10 mouse cellular contexts compared by ENCODE assay signal in genomic region chr14:118225911-118226310, GRCm38 (mm10). TPM values are rescaled to one million over a fixed set of nuclear protein-coding genes. Genes with fewer than 3 reads are reported as not detected.
DNase-seq lines count a peak whose midpoint lies in the region; ATAC-seq and TF ChIP-seq lines count a peak whose summit lies in the region.
"Had no signal": no experiment of that assay in that cellular context is flagged by ENCODE, and none has a peak within 500 bp of the region (broad histone marks: within the 10 kb centered on the region; RNA-seq: fewer than 3 reads in every experiment).

No protein-coding gene starts in this region.

- peak overlapping the region; percentile 2 for H3K4me2 ChIP-seq in heart, embryonic 15.5 days
- H3K4me2 ChIP-seq in midbrain, embryonic 11.5 days: peak overlapping the region; percentile 39

- peaks cover 10% of the 10 kb centered on the region for H3K4me1 ChIP-seq in heart, embryonic 15.5 days (replicated peaks)
- no peaks in the 10 kb centered on the region for H3K4me1 ChIP-seq in bone marrow macrophage, adult 2 months (ENCODE audit: control insufficient read depth, insufficient read depth, low read length)
- H3K4me1 ChIP-seq in midbrain, embryonic 11.5 days (ENCODE audit: control insufficient read depth, insufficient read depth, low read length): peaks cover 50% of the 10 kb centered on the region

- intact Hi-C loops in heart, postnatal 10 days (cut with DNase I): no loop called here

- no peak overlapping the region for H3K27ac ChIP-seq in heart, embryonic 15.5 days
- H3K27ac ChIP-seq in bone marrow macrophage, adult 2 months (ENCODE audit: insufficient read depth, low read depth, low read length): no peak overlapping the region
- no peak overlapping the region for H3K27ac ChIP-seq in midbrain, embryonic 11.5 days (ENCODE audit: low read depth, low read length)

- TF ChIP-seq POLR2A in bone marrow macrophage, adult 2 months (IDR thresholded peaks at IDR 0.05; ENCODE audit: borderline replicate concordance, low read depth, low read length): no peak

- no peaks in the 10 kb centered on the region for H3K9me3 ChIP-seq in heart, embryonic 15.5 days (replicated peaks)
- H3K9me3 ChIP-seq in midbrain, embryonic 11.5 days (ENCODE audit: control insufficient read depth, low read length): no peaks in the 10 kb centered on the region

- no peak for ATAC-seq in heart, embryonic 15.5 days (replicated peaks; ENCODE audit: insufficient number of reproducible peaks, insufficient read depth, low FRiP score, low read depth)
- peak; percentile 50 to 72; a peak in 2 of 4 replicates for ATAC-seq in hematopoietic stem cell, adult 5-6 weeks (replicated peaks in 1 of 2; ENCODE audit: insufficient read depth in 1 of 2, low FRiP score in 2 of 2, low TSS enrichment in 1 of 2, low read depth in 1 of 2, poor library complexity in 2 of 2, severe bottlenecking in 2 of 2)
- peak; percentile 48 for ATAC-seq in midbrain, embryonic 11.5 days (ENCODE audit: low FRiP score)

- no peak for TF ChIP-seq CTCF in bone marrow macrophage, adult 2 months (IDR thresholded peaks at IDR 0.05; ENCODE audit: low read depth, low read length)

- H3K9ac ChIP-seq in heart, embryonic 15.5 days: no peak overlapping the region
- peak overlapping the region; percentile 28 for H3K9ac ChIP-seq in midbrain, embryonic 11.5 days (ENCODE audit: low read length)

- 1% methylated on average over 21 of the region's 21 CpGs for WGBS in heart, embryonic 15.5 days
- WGBS in midbrain, embryonic 11.5 days: under 1% methylated on average over 21 of the region's 21 CpGs

- peak overlapping the region; percentile 1; the same call in 1 of the 2 replicates for H3K4me3 ChIP-seq in heart, embryonic 15.5 days
- H3K4me3 ChIP-seq in bone marrow macrophage, adult 2 months (ENCODE audit: insufficient read depth, low read length): peak overlapping the region; percentile 22; the same call in 1 of the 2 replicates
- peak overlapping the region; percentile 8 for H3K4me3 ChIP-seq in midbrain, embryonic 11.5 days (ENCODE audit: low read depth, low read length)
- H3K4me3 ChIP-seq: erythroblast, embryonic 14.5 days had no signal

- H3K27me3 ChIP-seq in heart, embryonic 15.5 days: peaks cover 86% of the 10 kb centered on the region
- H3K27me3 ChIP-seq in midbrain, embryonic 11.5 days (ENCODE audit: control insufficient read depth, insufficient read depth, low read length): peaks cover 41% of the 10 kb centered on the region

- no peak for DNase-seq in heart, postnatal 10 days
- peak; percentile 97 for DNase-seq in midbrain, embryonic 11.5 days (ENCODE audit: low spot score, missing footprints)
- DNase-seq in spleen, postnatal 10 days (ENCODE audit: low spot score in 2 of 2): no peak
- DNase-seq in layer of hippocampus, postnatal 10 days (ENCODE audit: low spot score in 2 of 2): no peak
- DNase-seq in adrenal gland, adult 18-20 months (ENCODE audit: low spot score in 2 of 2): no peak

- H3K36me3 ChIP-seq in heart, embryonic 15.5 days: no peaks in the 10 kb centered on the region
- no peaks in the 10 kb centered on the region for H3K36me3 ChIP-seq in midbrain, embryonic 11.5 days (ENCODE audit: control insufficient read depth, insufficient read depth, low read length)

RNA-seq across cellular contexts. Expression of gene Sox21, which starts 10.9 kb away (rescaled TPM):
- polyA plus RNA-seq in heart, embryonic 15.5 days (2015; fragmentation: Nextera tagmentation; extraction: Ambion mirVana): 0.27 TPM in 1 of 2 replicates, not detected in the other
- total RNA-seq in heart, postnatal 10 days (2021): not detected
- not detected in 2 replicates for polyA plus RNA-seq in bone marrow macrophage, adult 2 months (2012; ENCODE audit: insufficient read depth, insufficient read length, missing spikeins)
- total RNA-seq in hematopoietic stem cell, adult 5-6 weeks (2017): not detected in 2 replicates
- polyA plus RNA-seq in midbrain, embryonic 11.5 days (2014; fragmentation: Nextera tagmentation; extraction: Ambion mirVana): 20.4 and 24.5 TPM in 2 replicates
- total RNA-seq in layer of hippocampus, postnatal 10 days (2021): 10 to 100 TPM; 11.8 to 13.1 TPM
- total RNA-seq in adrenal gland, adult 18-20 months (2021): not detected
- total RNA-seq: MEL had no signal

RNA-seq across cellular contexts. Expression of gene Gm9376, which starts 40.8 kb away (rescaled TPM):
- not detected in 2 replicates for polyA plus RNA-seq in heart, embryonic 15.5 days (2015; fragmentation: Nextera tagmentation; extraction: Ambion mirVana)
- total RNA-seq in heart, postnatal 10 days (2021): not detected
- not detected in 2 replicates for polyA plus RNA-seq in bone marrow macrophage, adult 2 months (2012; ENCODE audit: insufficient read depth, insufficient read length, missing spikeins)
- not detected in 2 replicates for total RNA-seq in hematopoietic stem cell, adult 5-6 weeks (2017)
- polyA plus RNA-seq in midbrain, embryonic 11.5 days (2014; fragmentation: Nextera tagmentation; extraction: Ambion mirVana): not detected in 2 replicates
- total RNA-seq in layer of hippocampus, postnatal 10 days (2021): not detected
- total RNA-seq in adrenal gland, adult 18-20 months (2021): not detected
- total RNA-seq: MEL had no signal
- polyA plus RNA-seq: erythroblast, embryonic 14.5 days had no signal

Comparison
In these comparisons a context has a peak if more than half of its experiments do, and no peak if none do; other contexts are left out.
1. RNA of gene Sox21, which starts 10.9 kb away (total RNA-seq): 11.8 to 13.1 TPM in layer of hippocampus, postnatal 10 days; not detected in adrenal gland, adult 18-20 months, not detected in heart, postnatal 10 days and not detected in hematopoietic stem cell, adult 5-6 weeks; every median in the first group is over 10 times any median in the second.
2. Peak in every context shown above with its lines, with median percentiles within 50 percentile points of each other: H3K4me3 ChIP-seq.